Mouse (Mus musculus): ENCODE measurements at regions not wholly inside any gene's neighbourhood (a gene's known extent, or its start where the extent isn't known, plus 50 kb on each side); places are given as distances from the start of the nearest gene placed in this dataset.

GRCm38 (mm10) chr16:75292736-75293428 lies 293.0 kb downstream of the Lipi start:
- no peak for DNase-seq

- DNase-seq: no peak
These were observed 294.7 kb downstream of the Lipi start for GRCm38 (mm10) chr16:75291194-75291593.

- DNase-seq: no peak
These were observed 298.7 kb downstream of the Lipi start for GRCm38 (mm10) chr16:75287150-75287549.

- no peak for DNase-seq
These were observed 300.1 kb downstream of the Lipi start for GRCm38 (mm10) chr16:75285811-75286210.

- no peak for DNase-seq
These were observed 322.0 kb downstream of the Lipi start for GRCm38 (mm10) chr16:75263903-75264302.

- no peak for DNase-seq
These were observed 330.9 kb downstream of the Lipi start for GRCm38 (mm10) chr16:75254981-75255380.

GRCm38 (mm10) chr16:75249170-75249569 lies 336.7 kb downstream of the Lipi start:
- no peak for DNase-seq

GRCm38 (mm10) chr16:75240383-75240782 lies 345.5 kb downstream of the Lipi start:
- no peak for DNase-seq

GRCm38 (mm10) chr16:75232133-75232532 lies 353.7 kb downstream of the Lipi start:
- DNase-seq: no peak

GRCm38 (mm10) chr16:75193404-75193803 lies 392.5 kb downstream of the Lipi start:
- peak in 1 of 2 experiments; percentile 13 for DNase-seq

- no peak for DNase-seq
These were observed 395.5 kb downstream of the Lipi start for GRCm38 (mm10) chr16:75190316-75190715.

- DNase-seq: no peak
These were observed 419.8 kb downstream of the Lipi start for GRCm38 (mm10) chr16:75166040-75166439.

- DNase-seq: no peak
These were observed 420.7 kb downstream of the Lipi start for GRCm38 (mm10) chr16:75164969-75165726.

- DNase-seq: no peak
These were observed 426.1 kb downstream of the Lipi start for GRCm38 (mm10) chr16:75159740-75160139.

- DNase-seq: no peak
These were observed 430.3 kb downstream of the Lipi start for GRCm38 (mm10) chr16:75155441-75156038.
